Mouse (Mus musculus): ENCODE data around the gene Ganab.
"Not testable (repeated sequence)": the region's sequence is repeated elsewhere in the genome, so short reads cannot be mapped to it uniquely, and the experiment has no call there.

Ganab gene

DNA sequence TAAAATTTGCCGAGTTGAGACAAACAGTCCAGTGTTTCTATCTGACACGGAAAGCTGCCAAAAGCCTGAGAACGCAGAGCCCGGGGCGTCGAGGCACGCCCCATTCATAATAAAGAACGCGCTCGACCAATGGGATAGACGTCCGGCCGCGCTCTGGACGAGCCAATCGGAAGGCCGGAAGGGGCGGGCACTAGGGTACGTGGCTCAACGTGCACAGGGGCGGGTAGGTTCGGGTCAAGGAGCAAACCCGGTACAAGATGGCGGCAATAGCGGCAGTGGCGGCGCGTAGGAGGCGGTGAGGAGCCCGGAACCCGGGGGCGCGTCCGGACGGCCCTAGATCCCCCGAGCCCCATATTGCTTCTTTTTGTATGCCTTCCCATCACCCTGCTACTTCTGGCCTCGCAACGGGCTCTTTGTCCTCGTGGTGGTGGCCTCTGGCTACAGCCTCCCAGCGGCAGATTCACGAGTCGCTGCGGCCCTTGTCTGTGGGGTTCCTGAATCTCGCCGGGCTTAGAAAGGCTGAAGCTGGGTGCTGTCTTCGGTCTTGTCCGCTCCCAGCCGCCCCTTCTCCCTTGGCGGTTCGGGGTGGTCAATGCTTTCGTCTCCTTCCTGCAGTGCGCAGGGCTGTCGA is at the start of gene Ganab:
Ganab (plus strand) TSS at position 207 of the 631 bp plus-strand sequence.
- in situ Hi-C loops (cut with MseI, MboI), result no loop called here

DNA sequence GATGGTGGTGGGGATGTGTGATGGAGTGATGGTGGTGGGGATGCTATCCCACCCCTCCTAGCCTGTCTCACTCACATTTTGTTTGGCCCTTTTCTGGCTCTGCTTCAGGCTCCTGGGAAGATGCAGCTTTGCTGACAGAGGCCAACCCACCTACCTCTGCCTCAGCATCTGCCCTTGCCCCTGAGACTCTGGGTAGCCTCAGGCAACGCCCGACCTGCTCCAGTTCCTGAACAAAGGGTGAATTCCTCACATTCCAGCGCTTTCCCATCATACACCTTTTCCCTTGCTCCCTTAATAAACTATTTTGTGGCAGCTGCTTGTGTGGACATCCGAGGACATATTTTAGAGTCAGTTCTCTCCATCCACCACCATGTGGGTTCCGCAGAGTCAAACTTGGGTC is 49.5 kb upstream of the Ganab start:
- in situ Hi-C loops (cut with MseI, MboI), result no loop called here

DNA sequence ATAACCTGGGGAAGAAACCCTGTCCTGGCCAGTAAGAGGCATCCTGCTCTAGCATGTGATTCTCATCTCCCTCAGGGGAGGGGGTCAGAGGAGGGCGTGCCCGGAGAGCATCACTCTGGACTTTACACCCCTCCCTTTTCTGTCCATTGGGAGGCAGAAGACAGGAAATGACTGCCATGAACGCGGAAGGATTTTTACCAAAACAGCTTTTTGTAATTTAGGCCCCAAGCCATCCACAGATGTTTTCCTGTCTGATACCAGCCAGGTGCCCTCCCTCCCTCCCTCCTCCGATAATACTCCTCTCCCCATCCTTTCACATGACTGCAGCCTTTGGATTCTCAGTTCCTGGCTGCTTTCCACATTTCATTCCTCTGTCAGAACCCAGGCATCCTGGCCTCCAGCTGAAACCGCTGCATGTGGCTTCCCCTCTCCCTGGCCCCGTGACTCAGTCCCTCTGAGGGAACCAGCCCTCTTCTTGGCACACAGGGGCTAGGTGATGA is 47.4 kb upstream of the Ganab start, which contains the start of gene Lrrn4cl:
Lrrn4cl (plus strand) TSS at position 367 of the 500 bp plus-strand sequence.
- in situ Hi-C loops (cut with MseI, MboI), result loop anchor here in 1 of 2 experiments (10.0 kb wide), 1 partner anchor 254 kb away; no protein-coding TSS in a partner anchor

DNA sequence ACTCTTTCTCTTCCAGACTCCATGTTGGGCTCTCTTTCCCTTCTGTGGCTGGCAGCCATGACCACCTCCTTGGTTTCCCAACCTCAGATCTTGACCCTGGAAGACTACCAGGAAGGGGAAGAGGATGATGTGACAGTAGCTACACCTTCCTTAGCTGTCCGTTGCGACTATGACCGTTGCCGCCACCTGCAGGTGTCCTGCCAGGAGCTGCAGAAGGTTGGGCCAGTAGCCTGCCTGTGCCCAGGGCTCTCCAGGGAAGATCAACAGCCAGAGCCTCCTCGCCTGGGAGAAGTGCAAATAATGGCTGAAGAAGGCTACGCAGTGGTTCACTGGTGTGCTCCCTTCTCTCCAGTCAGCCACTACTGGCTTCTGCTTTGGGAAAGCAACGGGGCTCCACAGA is 46.2 kb upstream of the Ganab start:
- in situ Hi-C loops (cut with MseI, MboI), result loop anchor here in 1 of 2 experiments (10.0 kb wide), 1 partner anchor 253 kb away; no protein-coding TSS in a partner anchor

DNA sequence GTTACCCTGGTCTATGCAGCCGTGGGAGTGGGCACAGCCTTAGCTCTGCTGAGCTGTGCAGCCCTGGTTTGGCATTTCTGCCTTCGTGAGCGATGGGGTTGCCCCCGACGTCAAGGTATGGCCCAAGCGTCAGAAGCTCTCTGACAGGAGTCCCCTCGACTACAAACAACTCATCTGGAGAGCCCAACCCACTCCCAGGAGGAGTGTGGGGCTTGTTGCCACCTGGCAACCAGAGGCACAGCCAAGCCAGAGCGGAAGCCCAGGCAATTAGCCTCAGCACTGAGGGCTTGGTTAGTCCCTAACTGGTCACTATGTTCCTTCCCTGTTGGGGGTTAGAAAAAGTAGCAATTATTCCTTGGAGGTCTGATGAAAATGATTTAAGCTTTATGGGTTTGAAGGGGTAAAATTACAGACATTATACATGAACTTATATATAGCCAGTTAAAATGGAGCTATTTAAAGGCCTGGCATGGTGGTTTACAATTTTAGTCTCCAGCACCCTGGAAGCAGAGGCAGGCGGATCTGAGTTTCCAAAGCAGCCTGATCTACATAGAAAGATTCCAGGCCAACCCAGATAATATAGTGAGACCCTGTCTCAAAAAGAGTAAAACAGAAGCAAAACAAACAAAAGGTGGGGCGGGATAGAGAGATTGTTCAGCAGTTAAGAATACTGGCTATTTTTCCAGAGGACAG is 45.5 kb upstream of the Ganab start:
- in situ Hi-C loops (cut with MseI, MboI), result loop anchor here in 1 of 2 experiments (10.0 kb wide), 1 partner anchor 252 kb away; no protein-coding TSS in a partner anchor

DNA sequence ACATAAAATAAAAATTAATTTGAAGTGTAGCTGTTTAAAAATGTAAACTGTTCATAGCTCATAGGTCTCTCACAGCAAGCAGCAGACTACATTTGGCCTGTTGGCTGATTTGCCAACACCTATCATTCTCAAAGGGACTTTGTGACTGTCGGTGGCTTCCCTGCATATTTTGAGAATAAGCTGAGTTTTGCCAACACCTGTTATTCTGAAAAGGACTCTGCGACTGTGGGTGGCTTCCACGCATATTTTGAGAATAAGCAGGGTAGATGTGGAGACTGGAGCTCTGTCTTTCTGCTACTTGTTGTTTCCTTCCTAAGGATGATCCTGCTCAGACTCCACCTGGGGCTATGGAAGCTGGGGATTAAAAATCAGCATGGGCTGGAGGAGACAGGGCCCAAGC is 44.8 kb upstream of the Ganab start:
- in situ Hi-C loops (cut with MseI, MboI), result loop anchor here in 1 of 2 experiments (10.0 kb wide), 1 partner anchor 252 kb away; no protein-coding TSS in a partner anchor

DNA sequence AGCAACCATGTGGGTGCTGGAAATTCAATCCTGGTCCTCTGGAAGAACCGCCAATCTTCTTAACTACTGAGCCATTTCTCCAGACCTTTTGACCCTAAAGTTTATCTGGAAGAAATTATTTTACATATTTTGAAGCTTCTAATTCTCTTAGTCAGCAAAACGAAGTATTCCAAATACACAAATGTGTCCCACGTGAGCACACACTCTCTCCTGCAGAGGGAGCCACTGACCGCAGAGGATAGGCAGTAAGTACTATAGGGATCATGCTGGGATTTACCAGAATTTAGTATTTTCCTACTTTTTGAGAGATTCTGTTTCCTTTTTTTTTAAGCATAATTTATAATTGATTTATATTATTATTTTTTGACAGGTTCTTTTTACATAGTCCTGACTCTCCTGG is 40.2 kb upstream of the Ganab start:
- in situ Hi-C loops (cut with MseI, MboI), result loop anchor here (5.0 to 10.0 kb wide), 2 partner anchors 247 to 255 kb away; no protein-coding TSS in a partner anchor

DNA sequence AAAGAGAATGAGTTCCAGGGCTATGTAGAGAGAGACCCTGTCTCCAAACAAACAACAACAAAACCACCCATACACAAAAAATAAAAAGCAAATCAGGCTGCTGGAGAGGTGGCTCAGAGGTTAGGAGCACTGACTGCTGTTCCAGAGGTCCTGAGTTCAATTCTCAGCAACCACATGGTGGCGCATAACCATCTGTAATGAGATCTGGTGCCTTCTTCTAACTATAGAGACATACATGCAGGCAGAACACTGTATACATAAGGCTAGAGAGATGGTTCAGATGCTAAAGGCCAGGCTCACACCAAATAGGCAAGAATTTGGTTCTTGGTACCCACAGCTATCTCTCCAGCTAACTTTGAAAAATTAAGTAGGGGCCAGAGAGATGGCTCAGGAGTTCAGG is 38.9 kb upstream of the Ganab start:
- in situ Hi-C loops (cut with MseI, MboI), result loop anchor here (5.0 to 10.0 kb wide), 2 partner anchors 246 to 253 kb away; no protein-coding TSS in a partner anchor

DNA sequence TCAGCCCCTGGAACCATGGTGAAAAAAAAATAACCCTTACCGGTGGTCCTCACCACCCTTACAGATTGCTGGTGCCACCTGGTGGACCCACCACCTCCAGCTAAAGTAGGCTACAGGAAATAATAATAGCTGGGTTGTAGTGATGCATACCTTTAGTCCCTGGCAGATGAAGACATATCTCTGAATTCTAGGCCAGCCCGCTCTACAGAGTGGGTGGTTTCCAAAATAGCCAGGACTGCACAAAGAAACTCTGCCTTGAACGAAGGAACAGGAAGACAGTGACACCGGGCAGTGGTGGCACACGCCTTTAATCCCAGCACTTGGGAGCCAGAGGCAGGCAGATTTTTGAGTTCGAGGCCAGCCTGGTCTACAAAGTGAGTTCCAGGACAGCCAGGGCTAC is 33.6 kb upstream of the Ganab start:
- in situ Hi-C loops (cut with MseI, MboI), result no loop called here

DNA sequence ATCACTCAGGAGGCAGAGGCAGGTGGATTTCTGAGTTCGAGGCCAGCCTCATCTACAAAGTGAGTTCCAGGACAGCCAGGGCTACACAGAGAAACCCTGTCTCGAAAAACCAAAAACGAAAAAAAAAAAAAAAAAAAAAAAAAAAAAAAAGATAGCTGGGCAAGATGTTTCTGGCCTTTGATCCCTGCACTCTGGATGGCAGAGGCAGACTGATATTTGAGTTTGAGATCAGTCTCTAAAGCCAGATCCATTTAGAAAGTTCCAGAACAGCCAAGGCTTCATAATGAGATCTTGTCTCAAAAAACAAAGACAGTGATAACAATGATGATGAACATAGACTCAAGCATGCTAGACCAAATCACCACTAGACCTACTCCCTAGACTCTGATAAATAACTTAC is 27.5 kb upstream of the Ganab start:
- in situ Hi-C loops (cut with MseI, MboI), result not testable (repeated sequence)

DNA sequence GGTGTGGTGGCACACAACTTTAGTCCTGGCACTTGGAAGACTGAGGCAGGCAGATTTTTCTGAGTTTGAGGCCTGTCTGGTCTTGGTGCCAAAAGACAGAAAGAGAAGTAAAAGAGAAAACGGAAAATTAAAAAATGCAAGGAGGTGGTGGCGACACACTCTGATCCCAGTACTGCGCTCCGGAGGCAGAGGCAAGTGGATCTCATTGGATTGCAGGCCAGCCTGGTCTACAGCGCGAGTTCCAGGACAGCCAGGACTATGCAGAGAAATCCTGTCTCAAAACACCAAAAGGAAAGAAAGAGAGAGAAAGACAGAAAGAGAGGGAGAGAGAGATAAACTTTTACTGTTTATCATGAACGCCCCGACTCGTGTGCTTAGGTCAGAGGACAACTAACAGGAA is 27.0 kb upstream of the Ganab start:
- in situ Hi-C loops (cut with MseI, MboI), result no loop called here

DNA sequence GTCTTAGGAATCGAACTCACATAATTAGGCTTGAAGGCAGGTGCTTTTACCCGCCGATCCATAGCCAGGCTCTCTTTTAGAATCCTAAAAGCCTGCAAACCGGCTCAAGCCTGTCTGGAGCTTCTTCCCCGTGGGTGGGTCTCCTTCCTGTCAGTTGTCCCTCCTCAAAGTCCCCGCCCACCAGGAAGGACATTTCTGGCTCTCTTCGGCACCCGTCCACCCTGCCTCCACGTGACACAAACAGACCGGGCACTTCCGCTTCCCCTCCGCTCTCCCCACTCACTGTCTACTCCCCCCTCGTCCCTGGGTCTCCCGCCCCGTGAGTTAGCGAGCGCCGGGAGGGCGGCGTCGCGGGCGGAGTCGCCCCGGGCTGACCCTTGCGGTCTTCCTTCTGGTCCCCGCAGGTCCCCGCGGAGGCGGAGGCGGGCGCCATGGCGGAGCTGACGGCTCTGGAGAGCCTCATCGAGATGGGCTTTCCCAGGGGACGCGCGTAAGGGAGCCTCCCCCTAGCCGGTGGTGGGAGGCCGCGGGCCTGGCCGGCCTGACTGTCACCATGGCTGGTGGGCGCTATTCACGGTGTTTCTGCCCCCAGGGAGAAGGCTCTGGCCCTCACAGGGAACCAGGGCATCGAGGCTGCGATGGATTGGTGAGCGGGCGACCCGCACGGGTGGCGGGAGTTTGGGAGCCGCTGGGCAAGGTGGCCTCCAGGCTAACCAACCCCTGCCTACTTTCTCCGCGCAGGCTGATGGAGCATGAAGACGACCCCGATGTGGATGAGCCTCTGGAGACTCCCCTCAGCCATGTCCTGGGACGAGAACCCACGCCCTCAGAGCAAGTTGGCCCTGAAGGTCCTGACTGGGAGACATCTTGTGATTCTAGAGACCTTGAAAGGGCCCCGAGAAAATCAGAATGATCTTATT is 26.3 kb upstream of the Ganab start, which contains the start of gene Ubxn1:
Ubxn1 (plus strand) TSS at position 230 of the 920 bp plus-strand sequence.
- in situ Hi-C loops (cut with MseI, MboI), result no loop called here

DNA sequence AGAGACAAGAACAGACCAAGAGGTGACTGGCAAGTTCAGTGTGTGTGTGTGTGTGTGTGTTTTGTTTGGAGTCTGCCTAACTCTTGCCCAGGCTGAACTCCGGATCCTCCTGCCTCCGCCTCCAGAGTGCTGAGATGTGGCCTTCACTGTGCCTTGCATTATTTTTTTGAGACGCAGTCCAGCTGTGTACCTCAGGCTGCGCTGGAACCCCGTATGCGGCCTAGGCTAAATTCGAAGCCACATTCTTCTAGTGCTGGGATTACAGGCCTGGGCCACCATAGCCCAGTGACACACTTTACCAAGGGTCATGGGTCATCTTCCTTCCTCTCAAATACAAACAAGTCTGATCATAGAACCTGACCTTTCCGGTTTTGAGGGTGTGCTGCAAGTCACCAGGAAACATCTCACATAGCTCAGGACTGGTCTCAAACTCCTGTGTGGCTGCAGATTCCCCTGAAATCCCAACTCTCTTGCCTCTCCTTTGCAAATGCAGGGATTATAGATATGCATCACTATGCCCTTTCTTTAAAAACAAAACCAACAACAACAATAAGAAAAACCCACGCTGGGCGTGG is 25.5 kb upstream of the Ganab start:
- in situ Hi-C loops (cut with MseI, MboI), result no loop called here

DNA sequence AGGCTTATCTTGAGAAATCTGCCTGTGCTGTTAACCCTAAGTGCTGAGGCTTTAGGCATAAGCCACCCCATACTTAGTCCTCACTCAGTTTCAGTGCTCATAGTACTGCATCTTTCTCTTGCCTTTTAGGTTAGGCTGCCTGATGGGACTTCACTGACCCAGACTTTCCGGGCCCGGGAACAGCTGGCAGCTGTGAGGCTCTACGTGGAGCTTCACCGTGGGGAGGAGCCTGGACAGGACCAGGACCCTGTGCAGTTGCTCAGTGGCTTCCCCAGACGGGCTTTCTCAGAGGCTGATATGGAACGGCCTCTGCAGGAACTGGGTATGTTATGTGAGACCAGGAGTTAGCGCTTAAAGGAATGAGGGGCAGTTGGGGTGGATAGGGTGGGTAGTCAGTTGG is 22.8 kb upstream of the Ganab start:
- in situ Hi-C loops (cut with MseI, MboI), result no loop called here

DNA sequence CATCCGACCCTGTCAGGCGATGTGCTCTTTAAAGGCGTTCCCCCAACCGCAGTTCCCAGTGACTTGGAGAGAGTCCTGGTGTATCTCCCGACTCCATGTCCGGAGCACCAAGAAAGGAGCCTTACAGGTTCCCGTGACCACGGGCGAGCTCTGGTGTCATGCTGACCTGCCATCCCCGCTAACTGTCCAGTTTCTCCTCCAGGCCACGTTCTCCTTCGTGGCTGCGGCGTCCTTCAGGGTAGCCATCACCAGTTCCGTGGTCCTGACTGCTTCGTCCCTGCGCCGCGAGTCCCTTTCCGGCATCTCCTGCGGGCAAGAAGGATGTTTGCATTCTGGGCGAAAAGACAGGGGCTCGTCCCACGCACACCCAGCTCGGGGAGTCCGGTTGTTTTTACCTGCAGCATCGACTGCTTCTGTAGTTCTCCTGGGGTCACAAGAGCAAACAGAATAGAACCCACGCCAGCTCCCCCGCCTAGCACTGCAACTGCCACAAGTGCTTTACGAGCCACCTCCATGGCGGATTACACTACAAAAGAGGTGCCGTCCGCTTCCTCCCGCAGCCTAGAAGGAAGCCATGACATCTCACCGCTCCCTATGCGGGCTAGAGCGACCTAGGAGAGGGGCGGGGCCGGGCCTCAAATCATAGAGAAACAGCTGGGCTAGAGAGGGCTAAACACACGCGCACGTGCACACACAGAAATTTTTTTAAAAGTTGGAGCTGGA is 17.4 kb upstream of the Ganab start, which contains the start of gene Uqcc3:
Uqcc3 (minus strand) TSS at position 613 of the 723 bp plus-strand sequence.
- in situ Hi-C loops (cut with MseI, MboI), result no loop called here

DNA sequence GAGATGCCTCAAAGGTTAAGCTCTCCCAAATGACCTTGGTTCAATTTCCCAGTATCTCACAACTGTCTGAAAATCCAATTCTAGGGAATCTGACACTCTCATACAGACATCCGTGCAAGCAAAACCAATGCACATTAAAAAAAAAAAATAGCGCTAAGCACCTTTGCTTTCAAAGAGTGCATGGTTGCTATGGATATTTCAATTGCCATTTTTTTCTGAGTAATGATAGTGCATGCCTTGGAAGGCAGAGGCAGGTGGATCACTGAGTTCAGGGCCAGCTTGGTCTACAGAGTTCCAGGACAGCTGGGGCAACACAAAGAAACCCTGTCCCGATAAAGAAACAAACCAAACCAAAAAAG is 16.9 kb upstream of the Ganab start:
- in situ Hi-C loops (cut with MseI, MboI), result no loop called here

DNA sequence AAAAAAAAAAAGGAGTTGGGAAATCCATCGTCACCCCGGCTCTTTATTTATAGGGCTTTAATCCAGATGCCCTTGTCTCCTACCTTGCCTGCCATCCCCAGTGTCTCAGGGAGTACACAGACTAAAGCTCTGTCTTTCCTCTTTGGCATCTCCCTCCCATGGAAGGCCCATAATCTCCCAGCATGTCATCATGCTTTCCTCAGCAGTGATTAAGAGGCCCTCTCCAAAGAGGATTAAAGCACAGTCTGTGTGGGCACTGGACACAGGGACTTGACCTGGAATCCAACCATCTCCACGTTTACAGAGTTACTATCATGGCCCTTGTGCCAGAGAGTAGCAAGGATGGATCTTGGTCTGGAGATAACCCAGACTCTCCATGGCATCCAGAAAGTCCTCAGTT is 14.3 kb upstream of the Ganab start, which contains the start of the genes Lbhd1 and Gm49403:
Lbhd1 (plus strand) TSS at position 117 of the 400 bp plus-strand sequence.
Gm49403 (plus strand) TSS at position 315 of the 400 bp plus-strand sequence.
- in situ Hi-C loops (cut with MseI, MboI), result no loop called here

DNA sequence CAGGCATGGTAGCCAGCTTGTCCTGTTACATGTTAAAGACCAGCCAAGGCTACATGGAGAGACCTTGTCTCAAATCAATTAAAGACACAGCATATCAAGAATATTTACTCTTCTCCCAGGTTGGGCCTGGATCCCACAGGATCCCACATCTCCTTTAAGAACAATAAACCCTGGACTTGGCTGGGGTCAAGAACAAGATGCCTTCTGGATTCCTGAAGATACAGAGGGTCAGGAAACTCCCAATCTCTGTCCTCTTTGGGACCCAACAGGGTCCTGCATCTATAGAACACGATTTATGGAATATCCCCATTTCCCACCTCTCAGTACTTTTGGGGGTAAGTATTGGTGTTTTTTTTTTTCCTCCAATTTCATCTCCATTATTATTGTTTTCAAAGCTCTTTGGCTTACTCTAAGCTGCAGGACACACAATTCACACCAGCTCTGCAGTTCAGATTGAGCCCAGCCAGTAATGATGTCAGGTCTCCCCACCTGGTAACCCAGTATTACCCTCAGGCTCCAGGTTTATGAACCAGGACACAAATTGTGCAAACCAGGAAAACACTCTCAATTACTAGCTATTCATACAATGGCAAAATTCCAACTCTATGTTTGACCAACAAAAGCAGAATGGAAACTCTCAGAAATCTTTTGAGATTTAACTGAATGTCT is 10.8 kb upstream of the Ganab start:
- in situ Hi-C loops (cut with MseI, MboI), result no loop called here

DNA sequence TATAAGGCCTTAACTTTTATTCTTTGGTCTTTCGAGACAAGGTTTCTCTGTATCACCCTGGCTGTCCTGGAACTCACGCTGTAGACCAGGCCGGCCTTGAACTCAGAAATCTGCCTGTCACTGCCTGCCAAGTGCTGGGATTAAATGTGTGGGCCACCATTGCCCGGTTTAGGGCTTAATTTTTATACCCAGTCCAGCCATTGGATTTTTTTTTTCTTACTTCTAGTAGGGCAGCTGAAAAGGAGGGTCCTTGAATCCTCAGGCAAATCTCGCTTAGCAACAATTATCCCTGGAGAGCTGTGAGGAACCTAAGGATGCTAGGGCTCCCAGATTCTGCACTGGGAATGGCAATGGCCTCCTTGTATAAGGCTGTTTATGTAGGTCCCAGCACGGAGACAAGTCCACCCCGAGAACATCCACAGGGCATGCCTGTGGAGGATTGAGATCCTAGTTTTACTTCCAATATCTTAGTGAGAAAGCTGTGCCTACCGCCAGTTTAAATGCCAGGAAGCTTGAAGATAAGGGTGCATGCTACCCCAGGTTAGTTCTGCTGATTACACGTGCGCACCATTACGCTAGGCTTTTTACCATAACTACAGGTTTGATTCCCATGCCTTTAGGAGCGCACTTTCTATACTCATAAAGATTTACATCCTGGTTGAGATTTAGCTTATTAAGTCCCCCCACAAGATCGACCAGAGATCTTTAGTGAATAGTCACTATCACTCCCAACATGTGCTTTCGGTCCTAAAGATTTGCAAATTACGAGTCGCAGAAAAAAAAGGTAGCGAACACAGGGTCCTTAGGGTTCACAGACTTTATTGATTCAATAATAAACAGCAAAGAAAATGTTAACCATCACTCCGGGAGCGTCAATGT is 10.0 kb upstream of the Ganab start:
- in situ Hi-C loops (cut with MseI, MboI), result no loop called here

Measured in mouse trophoblast stem cell (cell line).